Mouse (Mus musculus) CH12.LX (cell line): ENCODE measurements at regions not wholly inside any gene's neighbourhood (a gene's known extent, or its start where the extent isn't known, plus 50 kb on each side); places are given as distances from the start of the nearest gene placed in this dataset.

ENCODE experiments used
- BHLHE40 ChIP-seq: IDR thresholded peaks from 2 replicates; pipeline ENCODE4 v1.6.1; 2011; ENCODE audit warnings: mild to moderate bottlenecking, low read depth, low read length, improper control_type of control experiment
- CTCF ChIP-seq, 2 experiments: IDR thresholded peaks in 1 of 2; conservative IDR thresholded peaks in 1 of 2; 2 replicates each; pipeline ENCODE4 v1.5.1; 2011 to 2012; ENCODE audit warnings: low read depth in 2 of 2, low read length in 2 of 2, improper control_type of control experiment in 1 of 2, inconsistent platforms in 1 of 2, mild to moderate bottlenecking in 1 of 2, moderate library complexity in 1 of 2
- EP300 ChIP-seq: IDR thresholded peaks from 2 replicates; pipeline ENCODE4 v1.6.1; 2011; ENCODE audit warnings: low read length, improper control_type of control experiment
- HCFC1 ChIP-seq: IDR thresholded peaks from 2 replicates; pipeline ENCODE4 v1.6.1; 2012; ENCODE audit warnings: low read depth, mild to moderate bottlenecking, inconsistent platforms, low read length, improper control_type of control experiment
- POLR2A ChIP-seq: IDR thresholded peaks from 2 replicates; pipeline ENCODE4 v1.6.1; 2011; ENCODE audit warnings: low read depth, mild to moderate bottlenecking, improper control_type of control experiment, low read length

DNA sequence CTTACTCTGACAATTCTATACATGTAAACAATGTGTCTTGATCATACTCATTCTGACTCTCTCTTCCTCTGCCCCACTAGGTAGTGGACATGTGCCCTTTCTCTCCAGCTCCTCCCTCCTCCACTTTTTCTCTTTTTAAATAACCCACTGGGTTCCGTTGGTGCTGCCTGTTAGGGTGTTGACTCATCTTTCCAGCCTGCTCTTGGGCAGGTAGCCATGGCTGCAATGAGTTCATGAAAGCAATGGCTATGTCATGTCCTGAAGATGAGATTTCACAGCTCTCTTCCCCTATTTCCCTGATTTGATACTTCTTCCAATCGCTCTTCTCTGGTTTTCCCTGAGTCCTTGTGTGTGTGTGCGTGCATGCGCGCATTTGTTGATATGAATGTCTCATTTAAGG lies 70.9 kb upstream of the Ptch1 start:
- TF ChIP-seq POLR2A (no peak), BHLHE40 (no peak), EP300 (no peak), HCFC1 (no peak), CTCF (conservative IDR thresholded peaks at IDR 0.05 in 1 of 2, IDR thresholded peaks at IDR 0.05 in 1 of 2; ENCODE audit: low read depth in 2 of 2, low read length in 2 of 2) (no peak)
